Mouse (Mus musculus) c-Kit-positive CD71-negative TER-119-negative erythroid progenitor cells, embryonic 14.5 days (primary cell): ENCODE measurements around the gene Pnpla1.
"Not testable (repeated sequence)": the region's sequence is repeated elsewhere in the genome, so short reads cannot be mapped to it uniquely, and the experiment has no call there.

ENCODE experiments used
- DNase-seq: peaks from one replicate; pipeline ENCODE4 v3.0.0-alpha.2; 2013; ENCODE audit warnings: low read depth

Gene Pnpla1

DNA sequence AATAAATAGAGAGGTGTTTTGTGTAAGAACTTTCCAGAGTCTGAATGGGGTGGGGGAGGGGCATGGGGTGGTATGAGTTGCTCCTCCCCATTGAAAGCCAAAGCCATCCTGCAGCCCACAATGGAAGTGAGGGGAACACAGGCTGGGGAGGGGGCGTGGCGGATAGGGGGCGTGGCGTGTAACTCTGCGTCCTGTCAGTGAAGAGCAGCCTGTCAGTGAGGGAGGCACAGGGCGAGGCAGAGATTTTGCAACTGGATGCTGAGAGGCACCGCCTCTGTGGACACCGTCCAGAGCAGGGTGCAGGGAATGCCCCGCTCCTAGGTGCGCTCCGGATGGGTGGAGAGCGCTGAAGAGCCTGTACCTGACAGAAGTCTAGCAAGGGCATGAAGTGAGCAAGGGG, at the start of gene Pnpla1:
Gene Pnpla1, plus strand, starts transcription at position 207 of the 400 bp plus-strand sequence.
- DNase-seq: no peak

DNA sequence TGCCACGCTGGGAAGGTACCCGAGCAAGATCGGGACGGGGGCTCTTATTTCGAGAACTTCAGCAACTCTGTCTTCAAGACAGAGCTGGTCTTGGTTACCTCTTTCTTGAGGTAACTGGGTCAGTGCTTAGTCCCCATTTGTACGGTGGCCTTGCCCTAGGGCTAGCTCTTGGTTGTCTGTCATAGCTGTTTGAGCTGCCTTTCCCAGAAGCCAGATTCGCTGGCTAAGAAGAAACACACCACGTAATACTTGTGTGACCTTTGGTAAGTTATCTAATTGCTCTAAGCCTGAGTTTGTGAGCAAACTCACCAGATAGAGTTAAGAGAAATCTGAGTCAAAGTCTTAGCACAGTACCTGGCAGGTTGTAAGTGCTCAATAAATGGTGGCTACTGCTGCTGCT, 49.5 kb upstream of the Pnpla1 start:
- no peak for DNase-seq

DNA sequence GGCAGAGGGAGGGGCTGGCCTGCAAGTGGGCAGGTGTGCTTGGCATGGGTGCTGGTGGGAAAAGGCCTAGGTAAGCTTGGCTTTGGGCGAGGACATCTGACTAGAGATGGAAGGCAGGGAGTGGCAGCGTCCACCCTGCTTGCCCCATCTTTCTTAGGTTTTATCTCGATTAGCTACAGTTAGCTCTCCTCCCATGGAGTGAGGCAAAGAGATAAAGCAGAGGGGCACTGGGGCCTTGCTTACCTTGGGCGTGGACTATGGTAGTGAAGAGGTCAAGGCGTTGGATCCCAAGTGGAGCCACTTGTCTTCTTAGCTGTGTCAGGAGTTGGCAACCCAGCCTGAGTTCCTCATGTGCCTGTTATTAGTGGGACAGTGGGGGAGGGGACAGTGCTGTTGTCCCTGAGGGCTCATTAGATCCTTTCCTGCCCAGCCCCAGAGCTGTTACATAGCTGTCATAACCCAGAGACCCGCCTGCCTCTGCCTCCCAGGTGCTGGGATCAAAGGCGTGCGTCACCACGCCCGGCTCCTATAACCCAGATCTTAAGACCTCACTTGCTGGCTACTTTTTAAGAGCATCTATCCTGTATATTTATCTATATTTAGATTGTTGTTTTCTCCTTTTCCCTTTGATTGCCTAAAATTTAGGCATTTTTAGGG, 48.9 kb upstream of the Pnpla1 start:
- no peak for DNase-seq

DNA sequence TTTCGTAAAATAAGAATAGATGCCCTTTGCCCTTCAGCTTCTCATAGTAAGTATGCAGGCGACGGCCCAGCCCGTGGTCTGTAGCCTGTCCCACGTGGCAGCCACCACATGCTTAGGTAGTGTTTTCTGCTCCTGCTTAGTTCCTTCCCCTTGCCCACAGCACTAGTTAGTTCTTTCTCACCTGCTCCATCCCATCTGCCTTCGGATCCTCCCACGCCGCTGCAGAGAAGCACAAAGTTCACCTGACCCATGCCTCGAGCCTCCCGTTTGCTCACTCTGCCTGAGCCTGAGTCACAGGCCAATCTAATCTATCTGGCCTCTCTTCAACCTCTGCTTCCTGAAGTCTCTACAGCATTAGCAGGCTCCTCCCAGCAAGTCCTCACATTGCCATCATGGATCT, 45.9 kb upstream of the Pnpla1 start:
- no peak for DNase-seq

DNA sequence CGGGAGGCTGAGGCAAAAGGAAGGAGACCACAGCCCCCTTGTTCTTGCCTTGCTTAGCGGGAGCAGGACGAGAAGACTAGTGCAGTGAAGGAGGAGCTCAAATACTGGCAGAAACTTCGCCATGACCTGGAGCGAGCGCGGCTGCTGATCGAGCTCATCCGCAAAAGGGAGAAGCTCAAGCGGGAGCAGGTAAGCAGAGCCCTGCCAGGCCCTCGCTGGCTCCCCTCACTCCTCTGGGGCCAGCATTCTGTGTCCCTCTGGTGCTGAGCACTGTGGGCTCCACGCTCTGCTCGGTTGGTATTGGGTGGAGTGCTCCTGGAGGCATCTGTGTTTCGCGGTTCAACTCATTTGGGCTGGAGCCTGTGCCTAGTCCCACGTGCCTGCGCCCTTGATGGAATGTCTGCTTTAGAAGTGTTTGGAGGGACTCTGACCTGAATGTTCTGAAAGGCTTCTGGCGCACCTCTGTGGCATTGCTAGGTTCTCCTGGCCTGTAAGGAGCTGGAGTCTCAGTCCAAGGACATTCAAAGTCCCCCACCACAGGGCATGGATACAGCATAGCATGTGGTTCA, 43.6 kb upstream of the Pnpla1 start:
- no peak for DNase-seq

DNA sequence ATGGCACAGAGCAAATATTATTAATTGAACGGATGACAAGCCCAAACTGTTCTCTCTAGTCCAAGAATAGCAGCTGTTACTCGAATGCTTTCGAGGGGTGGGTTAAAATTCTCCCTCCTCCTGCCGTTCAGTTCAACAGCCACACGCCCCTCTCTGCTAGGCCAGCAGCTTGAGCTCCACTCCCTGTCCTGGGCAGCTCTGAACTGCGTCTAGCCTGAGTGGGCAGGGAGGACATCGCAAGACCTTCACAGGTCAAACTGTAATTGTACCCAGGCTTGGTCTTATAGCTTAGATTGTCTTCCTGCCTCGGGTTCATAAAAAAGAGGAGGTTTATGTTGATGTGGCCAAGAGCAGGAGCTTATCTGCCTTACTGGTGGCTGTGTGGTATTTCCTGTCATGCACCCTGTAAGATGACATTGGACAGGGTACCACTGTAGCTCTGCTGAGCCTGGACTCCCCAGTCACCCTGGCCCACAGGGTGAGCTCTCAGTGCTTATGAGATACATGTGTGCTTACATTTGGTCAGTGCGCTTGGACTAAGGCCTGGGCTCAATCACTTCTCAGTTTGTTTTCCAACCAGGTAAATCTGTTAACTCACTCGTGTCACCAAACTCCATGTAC, 42.7 kb upstream of the Pnpla1 start:
- no peak for DNase-seq

DNA sequence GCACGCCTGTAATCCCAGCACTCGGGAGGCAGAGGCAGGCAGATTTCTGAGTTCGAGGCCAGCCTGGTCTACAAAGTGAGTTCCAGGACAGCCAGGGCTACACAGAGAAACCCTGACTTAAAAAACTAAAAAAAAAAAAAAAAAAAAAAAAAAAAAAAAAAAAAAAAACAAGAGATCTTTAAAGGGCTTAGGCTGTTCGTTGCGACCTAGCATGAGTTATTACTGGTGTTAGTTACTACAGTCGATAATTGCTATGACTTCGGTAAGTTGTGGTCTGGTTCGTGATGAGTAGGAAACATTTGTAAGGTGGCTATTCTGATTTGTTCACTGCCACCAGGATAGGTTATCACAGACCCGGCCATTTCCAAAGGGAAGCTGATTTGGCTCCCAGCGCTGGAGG, 41.9 kb upstream of the Pnpla1 start:
- not testable (repeated sequence) for DNase-seq

DNA sequence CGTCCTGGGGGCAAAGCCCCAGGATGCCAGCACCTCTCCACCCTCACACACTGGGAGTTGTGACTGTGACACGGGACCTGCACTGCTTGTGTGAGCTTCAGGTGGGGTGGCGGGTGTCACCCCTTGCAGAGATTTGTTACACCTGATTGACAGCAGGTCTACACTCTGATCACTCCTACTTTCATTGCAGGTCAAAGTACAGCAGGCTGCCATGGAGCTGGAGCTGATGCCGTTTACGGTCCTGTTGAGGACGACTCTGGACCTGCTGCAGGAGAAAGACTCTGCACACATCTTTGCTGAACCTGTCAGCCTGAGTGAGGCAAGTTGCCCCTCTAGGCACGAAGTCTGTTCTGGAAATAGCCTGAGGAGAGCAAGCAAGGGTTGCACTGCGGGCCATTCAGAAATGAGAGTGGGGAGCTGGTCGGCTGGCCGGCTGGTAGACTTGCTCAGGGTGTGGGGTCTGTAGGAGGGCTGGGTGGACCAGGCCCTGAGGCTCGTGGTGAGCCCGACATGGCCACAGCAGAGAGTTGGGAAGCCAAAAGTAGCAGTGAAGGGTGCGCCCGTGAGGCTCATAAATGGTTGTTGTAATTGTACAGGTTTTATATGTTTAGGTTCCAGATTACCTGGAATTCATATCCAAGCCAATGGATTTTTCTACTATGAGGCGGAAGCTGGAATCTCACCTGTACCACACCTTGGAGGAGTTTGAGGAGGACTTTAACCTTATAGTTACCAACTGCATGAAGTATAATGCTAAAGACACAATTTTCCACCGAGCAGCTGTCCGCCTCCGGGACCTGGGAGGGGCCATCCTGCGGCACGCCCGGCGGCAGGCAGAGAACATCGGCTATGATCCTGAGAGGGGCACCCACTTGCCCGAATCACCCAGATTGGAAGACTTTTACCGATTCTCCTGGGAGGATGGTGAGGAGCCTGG, 41.1 kb upstream of the Pnpla1 start:
- no peak for DNase-seq

DNA sequence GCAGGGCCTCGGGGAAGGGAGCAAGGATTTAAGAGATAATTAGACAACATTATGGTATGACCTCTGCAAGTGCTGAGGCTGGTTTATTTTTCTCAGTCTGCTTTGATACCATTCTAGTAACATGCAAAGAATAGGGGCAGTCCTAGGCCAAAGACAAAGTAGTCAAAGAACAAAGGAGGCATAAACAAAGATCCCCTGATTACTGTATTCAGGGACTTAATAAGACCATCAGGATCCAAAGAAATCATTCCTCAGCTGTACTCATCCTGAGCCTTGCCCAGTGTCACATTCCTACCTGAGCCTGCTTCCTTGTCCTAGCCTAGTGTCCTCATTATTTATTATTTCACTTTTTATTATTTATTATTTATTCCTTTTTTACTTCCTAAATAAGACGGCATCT, 38.0 kb upstream of the Pnpla1 start:
- no peak for DNase-seq

DNA sequence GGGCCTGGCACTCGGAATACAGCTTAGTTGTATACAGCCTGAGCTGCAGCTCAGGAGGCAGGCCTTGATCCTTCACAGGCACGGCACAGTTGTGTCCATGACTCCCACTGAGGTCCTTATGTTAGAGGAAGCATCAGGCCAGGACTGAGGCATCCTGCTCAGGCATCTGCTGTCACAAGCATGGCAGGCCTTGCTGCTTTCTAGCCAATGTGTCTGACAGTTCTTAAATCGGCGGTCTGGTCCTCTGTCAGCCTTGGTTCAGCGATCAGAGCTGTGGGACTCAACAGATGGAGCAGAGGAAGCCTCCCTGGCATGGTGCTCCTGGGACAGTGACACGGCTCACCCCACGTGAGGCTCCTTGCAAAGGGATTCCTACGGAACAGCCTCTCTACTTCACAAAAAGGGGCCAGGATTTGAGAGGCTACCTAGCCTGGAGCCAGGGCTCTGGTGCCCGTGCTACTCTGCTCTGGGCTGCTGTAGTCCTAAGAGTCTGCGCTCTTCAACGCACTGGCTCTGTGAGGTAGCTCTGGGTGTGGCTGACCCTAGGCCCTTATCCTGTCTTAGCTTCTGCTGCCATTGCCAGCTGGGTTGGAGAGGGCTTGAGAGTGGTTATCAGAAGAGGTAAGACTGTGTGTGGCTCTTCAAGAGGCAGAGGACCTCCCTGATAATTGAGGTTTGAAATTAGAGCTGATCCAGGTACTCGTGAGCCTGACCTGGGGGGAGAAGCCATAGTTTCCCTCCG, 35.0 kb upstream of the Pnpla1 start:
- no peak for DNase-seq

DNA sequence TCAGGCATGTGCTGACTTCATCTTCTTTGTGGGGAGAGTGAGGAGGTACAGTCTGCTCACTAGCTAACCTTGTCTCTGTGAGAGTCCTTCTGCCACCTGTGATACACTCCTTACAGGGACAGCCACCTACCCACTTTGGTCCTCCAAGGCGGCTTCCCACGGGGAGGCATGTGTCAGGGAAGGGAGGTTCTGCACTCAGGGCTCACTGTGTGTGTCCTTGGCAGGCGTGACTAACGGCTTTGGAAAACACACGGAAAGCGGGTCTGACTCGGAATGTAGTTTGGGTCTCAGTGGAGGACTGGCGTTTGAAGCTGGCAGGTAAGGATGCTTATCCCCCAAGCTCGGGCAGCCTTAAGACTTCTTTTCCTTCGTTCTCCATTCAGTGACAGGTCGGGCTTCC, 34.5 kb upstream of the Pnpla1 start:
- DNase-seq: no peak

DNA sequence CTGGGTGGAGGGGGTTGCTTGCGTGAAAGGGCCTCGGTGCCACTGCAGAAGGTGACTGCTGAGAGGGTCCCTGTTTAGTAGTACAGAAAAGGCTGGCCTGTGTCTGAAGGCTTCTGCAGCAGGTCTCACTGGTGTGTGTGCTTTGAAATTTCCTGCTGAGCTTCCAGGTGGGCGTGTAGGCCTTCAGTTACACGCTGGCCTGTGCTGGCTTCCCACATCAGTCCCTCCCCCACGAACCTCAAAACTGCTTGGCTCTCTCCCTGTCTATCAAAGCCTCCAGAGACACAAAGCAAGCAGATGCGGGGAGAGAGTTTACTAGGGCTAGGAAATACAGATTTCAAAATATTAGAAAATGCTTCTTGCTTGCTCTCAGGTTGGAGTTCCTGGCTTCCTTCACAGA, 33.3 kb upstream of the Pnpla1 start:
- DNase-seq: no peak

DNA sequence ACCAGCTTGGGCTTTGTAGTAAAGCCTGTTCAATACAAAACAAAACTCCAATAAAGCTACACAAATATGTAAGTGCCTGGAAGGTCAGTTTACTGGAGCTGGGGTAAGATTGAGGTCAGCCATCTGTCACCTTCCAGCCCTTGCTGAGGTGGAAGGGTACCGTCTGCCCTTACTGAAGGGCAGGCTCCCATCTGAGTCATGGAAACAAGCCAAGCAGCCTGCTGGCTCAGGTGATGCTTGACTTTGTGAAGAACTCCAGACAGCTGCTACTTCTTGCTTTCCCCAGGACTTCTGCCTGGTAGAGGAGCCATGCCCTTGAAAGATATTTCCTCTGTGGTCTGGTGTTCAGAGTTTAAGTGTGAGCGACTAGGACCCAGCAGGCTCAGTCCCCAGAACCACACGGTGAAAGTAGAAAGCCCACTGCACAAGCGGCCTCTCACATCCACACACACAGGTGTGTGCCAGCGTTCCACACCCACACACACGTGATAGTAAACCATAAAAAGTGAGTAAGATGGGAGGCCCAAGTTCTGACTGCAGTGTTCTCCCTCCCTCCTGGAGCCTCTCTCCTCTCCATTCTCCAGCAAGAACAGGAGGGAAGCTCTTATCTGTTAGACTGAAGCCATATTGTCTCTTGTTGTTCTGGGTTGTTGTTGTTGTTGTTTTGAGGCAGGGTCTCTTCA, 32.7 kb upstream of the Pnpla1 start:
- DNase-seq: no peak

DNA sequence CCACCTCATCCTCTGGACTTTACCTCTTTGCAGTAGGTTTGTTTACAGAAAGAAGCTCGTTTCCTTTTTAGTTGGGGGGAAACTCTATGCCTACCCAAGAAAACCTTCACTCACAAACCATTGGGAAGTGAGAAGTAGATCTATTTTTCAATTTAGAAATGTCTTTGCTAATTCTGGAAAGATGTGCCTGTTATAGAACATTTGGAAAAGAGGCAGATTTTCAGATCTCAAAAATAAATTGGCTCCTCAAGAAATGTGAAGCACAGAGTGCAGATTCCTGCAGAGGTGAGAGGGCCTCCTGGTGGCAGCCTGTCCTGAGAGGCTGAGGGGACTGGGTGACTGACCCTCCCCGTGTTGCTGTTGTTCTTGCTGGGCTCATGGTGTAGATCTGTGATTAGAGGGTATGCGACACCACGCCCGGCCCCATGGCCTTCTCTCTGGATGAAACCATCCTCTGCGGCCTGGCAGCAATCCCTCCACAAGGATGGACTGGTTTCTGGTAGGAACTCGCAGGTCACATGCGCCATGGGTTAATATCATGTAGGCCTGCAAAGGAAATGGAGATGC, 30.5 kb upstream of the Pnpla1 start:
- no peak for DNase-seq

DNA sequence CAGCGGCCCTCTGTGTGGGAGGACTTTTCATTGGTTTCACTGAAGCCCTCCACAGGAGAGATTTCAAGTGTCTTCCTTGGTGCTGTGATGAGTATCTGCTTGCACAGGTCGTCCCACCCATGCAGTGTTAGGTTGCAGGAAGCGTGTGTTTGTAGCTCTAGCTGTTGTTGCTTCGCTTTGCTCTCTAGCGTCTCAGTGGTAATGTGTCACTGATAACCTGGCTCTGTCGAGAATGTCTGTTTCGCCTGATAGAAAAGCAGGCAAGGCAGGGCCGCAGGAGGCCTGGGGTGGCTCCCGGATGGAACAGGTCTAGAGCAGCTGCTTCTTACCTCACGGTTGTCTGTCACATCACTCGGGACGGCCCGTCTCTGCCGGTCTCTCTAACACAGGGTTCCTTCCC, 29.1 kb upstream of the Pnpla1 start:
- no peak for DNase-seq

DNA sequence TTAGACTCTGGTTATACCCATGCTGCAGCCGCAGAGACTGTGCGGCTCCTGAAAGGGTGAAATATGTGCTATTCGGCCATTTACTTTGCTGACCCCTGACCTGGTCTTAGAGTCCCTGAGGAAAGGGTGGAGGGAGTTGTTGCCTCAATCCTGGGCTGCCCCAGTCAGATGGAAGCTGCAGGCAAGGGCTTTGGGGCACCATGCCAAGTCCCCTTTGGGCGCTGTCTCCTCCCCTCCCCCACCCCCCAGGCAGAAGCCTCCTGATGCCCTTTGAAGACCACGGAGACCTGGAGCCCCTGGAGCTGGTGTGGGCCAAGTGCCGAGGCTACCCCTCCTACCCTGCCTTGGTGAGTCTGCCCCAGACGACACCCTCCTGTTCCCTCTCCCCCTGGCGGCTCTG, 27.1 kb upstream of the Pnpla1 start:
- DNase-seq: no peak

DNA sequence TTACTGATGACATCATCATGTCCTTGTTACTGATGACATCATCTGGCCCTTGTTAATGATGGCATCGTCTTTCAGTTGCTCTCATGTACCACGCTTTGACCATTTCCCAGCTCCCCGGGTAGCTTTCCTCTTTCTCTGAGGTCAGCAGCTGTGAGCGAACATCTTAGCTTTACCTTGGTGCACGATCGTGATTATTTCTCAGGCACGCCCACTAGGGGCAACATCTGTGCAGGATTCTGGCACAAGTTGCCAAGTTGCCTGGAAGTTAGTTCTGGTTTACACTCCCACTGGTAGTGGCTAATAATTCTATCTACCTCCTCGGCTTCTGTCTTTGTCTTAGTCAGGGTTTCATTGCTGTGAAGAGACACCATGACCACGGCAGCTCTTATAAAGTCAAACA, 26.2 kb upstream of the Pnpla1 start:
- no peak for DNase-seq

DNA sequence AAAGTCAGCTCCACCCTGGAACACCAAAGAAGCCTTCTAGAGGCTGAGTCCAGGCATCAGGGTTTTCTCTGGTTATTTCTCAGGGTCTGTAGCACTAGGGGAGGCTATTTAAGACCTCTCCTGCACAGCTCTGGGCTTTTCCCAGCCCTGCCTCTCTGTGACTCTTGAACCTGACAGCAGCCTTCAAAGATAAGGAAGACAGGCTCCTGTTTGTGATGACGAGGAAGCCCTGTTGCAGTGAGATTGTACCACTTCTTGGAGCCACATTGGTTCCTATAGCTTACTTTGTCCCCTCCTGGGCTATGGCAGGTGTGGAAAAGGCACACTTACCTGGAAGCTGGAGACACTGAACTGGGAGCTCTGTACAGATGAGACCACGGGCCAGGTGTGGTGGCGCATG, 25.3 kb upstream of the Pnpla1 start:
- DNase-seq: no peak

DNA sequence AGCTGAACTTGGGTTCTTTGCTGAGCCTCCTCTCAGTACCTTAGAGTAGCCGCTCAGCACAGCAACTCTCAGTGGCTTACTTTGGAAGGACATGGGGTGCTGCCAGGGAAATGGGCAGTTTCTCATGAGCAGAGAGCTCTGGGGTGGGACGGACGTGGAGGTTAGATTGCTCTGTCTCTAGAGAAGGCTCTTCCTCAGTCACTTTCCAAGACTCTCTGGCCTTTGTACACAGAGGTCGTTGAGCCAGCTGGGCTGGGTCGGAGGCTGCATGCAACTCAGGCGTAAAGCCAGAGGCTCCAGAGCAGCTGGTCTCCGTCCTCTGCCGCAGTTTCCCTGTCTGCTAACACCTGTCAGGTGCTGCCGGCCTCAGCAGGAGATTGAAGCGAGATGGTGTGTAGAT, 23.5 kb upstream of the Pnpla1 start:
- no peak for DNase-seq

DNA sequence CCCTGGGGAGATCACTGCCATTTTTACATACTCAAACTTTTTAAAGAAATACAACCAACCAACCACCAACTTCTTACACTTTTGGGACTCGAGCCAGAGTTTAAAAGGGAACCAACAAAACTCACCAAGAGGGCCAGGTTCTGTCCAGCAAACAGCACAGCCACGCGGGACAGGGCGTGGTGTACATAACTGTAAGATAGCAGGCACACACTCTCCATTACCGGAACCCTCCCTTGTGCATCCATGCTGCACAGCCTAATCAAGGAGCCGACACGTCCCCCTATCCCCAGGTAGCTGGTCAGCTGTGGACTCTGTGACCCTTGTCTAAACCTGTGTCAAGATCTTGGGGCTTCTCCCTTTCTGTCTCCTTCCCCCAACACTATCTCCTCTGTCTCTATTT, 20.4 kb upstream of the Pnpla1 start:
- DNase-seq: no peak

DNA sequence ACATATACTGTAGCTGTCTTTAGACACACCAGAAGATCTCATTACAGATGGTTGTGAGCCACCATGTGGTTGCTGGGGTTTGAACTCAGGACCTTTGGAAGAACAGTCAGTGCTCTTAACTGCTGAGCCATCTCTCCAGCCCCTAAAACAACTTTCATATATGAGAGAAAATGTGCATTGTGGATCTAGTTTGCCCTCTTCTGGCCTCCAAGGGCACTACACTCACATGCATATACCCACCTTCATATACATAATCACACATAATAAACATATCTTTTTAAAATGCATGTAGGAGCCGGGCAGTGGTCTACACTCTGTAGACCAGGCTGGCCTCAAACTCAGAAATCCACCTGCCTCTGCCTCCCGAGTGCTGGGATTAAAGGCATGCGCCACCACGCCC, 16.3 kb upstream of the Pnpla1 start:
- not testable (repeated sequence) for DNase-seq
